Mouse (Mus musculus) left cerebral cortex, postnatal 14 days (tissue): ENCODE results near the gene Gm20388. TPM values are rescaled to one million over a fixed set of nuclear protein-coding genes. Genes with fewer than 3 reads are reported as not detected.
"Not testable (repeated sequence)": the region's sequence is repeated elsewhere in the genome, so short reads cannot be mapped to it uniquely, and the experiment has no call there.

Source experiments
- DNase-seq, 2 experiments: peaks; one replicate each; pipeline ENCODE4 v3.0.0; 2021 to 2022; ENCODE audit warnings: low spot score in 2 of 2, mixed read lengths in 1 of 2
- intact Hi-C: fragments of 180-260 bp; cut with DNase I; formaldehyde crosslinking; loops from one replicate; pipeline ENCODE4 v1.15.1; 2025
- total RNA-seq, 2 experiments: library from RNA; stranded (reverse); gene quantifications; 2 replicates each; pipeline ENCODE4 v1.2.3; 2021

The Gm20388 gene
- total RNA-seq, 2 experiments from 2014 or later, result 2.8 to 7.3 TPM

DNA sequence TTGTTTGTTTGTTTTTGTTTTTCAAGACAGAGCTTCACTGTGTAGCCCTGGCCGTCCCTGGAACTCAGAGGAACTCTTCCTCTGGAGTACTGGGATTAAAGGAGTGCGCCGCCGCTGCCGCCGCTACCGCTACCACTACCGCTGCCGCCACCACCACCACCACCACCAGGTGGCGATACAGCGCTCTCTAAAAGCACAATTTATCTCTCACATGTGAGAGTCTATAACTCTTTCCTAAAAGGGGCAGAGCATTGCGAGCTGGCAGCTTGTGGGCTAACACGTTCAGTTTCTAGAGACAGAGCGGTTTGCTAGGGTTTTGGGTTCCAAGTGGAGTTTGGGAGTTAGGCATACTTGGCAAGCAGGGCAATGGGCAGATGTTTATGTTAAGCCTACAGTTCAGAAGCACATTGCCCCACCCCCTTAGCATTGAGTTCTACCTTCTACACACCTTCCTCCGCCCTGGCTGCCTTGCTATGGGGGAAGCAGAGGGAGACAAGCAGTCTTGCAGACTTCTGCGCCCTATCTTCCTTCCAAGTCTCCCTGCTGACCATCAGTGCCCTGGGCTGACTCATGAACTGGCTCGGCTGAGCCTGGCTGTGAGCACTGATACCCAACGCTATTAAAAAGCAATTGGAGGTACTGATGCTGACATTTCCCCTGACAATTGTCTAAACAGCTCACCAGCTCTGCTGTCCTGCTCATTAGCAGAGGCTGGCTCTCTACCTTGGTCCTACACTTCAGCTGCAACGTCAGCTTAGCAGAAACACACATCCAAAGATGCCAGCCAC is 3718.5 kb downstream of the Gm20388 start:
- intact Hi-C loops, result no loop called here
- DNase-seq, result peak; percentile 81 to 85

DNA sequence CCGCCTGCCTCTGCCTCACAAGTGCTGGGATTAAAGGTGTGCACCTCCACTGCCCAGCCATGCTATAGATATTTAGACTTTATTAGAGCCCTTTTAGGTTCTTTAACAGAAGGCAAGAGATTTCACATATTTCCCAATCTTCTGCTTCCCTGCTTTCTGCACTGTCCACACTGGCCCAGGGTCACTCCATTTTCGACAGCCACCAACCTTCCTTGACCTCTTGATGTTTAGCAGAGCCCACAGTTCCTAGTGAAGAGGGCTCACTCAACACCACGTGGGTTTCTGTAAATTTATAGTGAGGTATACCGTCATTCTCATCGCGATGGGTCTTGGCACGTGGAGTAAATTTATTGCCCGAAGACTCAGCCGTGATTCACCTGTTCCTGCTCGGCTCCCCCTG is 3719.4 kb downstream of the Gm20388 start:
- DNase-seq, result no peak
- intact Hi-C loops, result no loop called here

DNA sequence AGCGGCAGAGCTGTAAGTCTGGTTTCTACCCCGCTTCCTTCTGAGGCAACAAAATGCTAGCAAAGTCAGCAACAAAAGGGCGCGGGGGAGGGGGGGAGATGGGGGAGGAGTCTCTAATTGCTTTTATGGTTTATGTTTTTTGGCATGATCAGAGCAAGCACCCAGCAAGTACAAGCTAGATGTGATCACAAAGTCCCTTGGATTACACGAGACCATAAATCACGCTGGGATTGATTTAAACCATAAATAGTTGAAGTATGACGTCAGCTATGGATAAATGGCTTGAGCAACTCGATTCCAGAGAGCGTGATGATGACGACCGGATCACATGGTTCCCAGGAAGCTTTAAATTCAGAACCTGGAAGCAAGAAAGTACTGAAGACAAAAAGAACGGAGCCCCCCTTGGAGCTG is 3720.2 kb downstream of the Gm20388 start:
- intact Hi-C loops, result no loop called here
- DNase-seq, result no peak

DNA sequence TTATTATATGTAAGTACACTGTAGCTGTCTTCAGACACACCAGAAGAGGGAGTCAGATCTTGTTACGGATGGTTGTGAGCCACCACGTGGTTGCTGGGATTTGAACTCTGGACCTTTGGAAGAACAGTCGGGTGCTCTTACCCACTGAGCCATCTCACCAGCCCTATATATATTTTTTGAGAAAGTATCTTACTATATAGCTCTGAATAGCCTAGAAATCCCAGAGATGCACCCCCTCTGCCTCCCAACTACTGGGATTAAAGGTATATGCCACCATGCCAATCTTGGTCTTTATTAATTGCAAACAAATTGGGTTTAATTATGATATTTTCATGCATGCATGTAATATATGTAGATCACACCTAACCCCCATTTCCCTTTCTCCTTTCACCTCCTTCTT is 3721.1 kb downstream of the Gm20388 start:
- DNase-seq, intact Hi-C loops: not testable (repeated sequence)

DNA sequence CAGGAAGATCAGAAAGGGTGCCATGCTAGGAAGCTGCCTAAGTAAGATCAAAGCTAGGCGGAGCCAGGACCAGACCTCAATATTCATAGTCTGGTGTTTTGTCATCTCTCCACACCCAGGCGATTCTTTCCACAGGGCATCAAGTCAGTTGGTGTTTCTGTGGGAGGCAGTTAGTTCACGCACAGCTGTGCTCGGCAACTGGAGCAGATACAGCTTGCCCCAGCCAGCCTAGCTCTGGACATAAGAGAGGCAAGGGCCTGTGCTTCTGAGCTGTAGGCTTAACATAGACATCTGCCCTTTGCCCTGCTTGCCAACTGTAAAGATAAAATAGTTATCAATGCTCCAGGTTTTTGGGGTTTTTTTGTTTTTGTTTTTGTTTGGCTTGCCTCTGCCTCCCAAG is 3721.6 kb downstream of the Gm20388 start:
- intact Hi-C loops, result no loop called here
- DNase-seq, result no peak

DNA sequence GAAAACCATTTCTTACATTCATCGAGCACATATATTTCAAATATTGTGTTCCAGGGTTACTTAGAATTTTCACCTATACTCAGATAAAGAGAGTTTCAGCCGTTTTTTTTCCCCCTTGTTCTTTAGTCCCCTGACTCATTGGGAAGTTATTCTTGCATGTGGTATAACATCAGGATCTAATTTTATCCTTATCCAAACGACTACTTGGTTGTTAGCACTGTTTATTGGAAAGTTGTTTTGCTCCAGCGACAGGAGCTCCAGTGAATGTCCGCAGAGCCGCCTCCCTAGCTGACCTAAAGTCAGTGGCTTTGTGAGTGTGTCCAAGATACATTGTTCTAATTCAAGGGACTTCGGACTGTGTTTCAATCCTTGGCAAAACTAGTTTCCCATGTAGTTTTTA is 3723.2 kb downstream of the Gm20388 start:
- intact Hi-C loops, result no loop called here
- DNase-seq, result no peak

DNA sequence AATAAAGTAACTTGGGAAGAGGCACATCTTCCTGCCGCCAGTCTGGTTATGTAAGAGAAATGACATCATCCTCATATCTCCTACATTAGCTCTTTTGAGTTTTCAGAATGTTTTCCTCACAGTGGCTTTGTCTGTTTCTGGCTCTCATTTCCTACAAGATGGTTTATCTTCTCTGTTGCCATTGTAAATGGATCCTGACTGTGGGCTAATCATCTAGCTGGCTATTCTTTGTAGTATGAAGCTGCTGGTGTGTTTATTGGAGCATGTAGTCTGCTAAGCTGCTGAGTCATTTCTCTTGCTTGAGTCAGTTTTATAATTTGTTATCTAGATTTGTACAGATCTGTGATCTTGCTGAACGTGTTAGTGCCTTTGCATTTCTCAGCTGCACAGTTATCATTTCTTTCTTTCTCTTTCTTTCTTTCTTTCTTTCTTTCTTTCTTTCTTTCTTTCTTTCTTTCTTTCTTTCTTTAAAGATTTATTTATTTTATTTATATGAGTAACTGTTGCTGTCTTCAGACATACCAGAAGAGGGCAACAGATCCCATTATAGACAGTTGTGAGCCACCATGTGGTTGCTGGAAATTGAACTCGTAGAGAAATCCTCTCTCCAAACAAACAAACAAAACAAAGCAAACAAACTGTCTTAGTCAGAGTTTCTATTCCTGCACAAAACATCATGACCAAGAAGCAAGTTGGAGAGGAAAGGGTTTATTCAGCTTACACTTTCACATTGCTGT is 3723.9 kb downstream of the Gm20388 start:
- DNase-seq, result no peak
- intact Hi-C loops, result no loop called here

DNA sequence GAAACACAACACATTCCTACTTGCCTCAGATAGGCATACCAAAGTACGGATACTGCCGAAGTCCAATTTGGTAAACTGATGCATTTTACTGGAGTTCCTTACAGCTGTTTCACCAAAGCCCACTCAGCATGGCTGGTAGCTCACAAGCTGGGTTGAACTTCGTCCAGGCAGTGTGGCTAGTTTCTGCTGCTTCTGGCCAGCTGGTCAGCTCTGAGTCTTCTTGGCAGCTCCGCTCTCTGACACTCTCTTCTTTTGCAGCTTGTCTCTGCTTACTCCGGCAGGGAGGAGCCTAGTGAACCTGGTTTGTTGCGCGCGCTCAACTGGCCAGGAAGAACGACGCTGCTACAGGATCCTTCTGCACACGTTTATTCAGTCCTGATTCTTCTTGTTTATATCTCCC is 3725.0 kb downstream of the Gm20388 start:
- no peak for DNase-seq
- intact Hi-C loops, result no loop called here

DNA sequence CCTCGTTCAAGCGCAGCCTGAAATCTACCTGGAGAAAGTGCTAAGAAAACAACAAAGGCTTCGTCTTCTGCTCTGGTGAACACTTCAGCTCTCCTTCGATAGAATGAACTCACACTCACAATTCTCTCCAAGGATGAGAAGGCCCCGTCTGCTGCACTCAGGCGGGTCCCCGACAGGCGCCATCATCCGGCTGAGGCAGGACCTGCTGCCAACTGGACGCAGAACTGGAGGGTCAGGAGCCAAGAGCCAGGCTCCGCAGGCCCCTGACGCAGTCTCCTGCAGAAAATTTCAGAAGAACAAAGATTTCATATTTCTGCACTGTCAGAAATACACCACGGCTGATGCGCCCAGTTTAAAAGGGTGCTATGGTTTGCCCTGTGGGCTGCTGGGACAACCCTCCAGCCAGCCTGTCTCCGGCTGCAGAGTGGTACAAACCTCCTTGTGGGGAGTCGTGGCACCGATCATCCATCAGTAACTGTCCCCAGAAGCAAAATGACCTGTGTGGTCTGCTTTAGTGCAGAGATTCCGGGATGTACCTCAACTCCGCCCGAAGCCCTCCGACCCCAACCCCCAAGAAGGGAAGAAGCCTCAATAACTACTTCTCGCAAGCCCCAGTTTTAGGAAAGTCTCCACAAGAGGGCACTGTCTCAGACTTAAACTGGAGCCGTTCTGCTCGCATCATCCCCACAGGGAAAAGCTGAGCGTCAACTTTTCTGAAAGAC is 3732.8 kb downstream of the Gm20388 start:
- peak; percentile 74 to 79 for DNase-seq
- intact Hi-C loops, result no loop called here

DNA sequence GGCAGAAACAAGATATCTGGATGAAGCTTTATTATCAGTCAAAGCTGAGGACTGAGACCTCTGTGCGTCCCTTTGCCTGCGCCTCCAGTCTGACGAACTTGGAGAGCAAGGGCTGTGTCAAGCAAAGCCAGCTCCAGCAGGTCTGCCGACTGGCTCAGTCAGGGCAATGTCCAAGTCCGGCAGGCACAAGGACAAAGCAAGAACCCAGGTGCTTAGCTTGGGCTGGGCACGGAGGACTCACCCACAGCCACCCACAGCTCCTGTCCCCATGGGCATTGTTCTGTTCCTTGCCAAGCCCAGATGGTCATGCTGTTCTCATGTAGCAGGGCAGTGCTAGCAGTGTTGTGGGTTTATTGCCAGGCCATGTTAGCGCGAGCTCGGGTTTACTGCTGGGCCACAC is 3734.6 kb downstream of the Gm20388 start:
- intact Hi-C loops, result no loop called here
- DNase-seq, result no peak

DNA sequence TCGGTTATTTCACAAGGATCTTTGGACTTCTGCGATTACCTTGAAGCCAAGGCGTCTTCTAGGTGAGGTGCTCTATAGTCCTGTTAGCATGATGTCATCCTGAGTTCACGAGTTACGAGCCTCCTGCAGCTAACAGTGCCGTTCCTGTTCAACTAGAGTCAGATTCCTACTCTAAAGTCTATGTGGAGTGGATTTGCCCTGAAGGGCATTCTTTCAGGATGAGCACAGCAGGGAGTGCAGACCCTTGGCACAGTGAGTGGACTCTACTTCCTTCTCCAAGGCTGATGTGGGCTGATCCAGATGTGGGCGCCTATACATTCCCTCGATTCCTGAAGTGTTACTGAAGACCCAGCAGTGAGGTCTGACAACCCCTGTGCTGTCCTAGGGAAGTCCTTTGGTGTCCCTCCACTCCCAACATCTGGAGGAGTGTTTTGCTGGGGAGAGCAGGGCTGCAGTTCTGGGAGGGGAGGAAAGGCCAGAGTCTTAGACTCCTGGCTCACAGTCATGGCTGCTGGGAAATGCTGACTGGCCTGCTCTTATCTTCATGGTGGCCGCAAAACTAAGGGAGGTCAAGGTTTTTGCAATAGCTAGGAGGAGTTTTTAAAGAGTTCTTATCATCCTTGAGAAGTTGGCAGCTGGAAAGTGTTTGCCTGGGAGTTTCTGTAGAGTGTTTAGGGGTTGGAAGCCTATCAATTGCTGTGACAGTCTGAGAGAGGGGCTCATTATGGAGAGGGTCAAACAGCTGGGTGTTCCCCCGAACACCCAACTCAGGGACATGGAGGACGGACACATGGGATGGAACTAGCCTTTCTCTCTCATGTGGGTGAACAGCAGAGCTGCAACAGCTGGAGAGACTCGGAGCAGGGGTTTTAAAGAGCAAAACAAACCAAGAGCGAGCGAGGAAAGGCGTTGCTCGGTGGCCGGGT is 3737.9 kb downstream of the Gm20388 start:
- intact Hi-C loops, result no loop called here
- no peak for DNase-seq

DNA sequence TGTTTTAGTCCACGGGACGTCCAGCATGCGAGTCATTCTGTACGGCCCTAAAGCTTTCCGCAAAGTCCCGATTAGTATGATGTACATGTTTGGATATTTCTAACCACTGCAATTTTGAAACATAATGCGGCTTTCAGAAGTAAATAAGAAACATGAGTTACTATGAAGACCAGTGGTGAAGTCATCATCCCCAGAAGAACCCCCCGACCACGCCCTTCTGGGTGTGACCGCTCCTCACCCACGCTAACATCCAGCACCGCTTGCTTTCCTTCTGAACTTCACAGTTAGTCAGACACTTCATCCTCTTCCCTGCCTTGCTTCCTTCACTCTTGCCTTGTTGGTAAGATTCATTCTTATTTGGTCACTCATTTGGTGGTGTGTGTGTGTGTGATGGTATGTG is 3738.8 kb downstream of the Gm20388 start:
- DNase-seq, result no peak
- intact Hi-C loops, result no loop called here

DNA sequence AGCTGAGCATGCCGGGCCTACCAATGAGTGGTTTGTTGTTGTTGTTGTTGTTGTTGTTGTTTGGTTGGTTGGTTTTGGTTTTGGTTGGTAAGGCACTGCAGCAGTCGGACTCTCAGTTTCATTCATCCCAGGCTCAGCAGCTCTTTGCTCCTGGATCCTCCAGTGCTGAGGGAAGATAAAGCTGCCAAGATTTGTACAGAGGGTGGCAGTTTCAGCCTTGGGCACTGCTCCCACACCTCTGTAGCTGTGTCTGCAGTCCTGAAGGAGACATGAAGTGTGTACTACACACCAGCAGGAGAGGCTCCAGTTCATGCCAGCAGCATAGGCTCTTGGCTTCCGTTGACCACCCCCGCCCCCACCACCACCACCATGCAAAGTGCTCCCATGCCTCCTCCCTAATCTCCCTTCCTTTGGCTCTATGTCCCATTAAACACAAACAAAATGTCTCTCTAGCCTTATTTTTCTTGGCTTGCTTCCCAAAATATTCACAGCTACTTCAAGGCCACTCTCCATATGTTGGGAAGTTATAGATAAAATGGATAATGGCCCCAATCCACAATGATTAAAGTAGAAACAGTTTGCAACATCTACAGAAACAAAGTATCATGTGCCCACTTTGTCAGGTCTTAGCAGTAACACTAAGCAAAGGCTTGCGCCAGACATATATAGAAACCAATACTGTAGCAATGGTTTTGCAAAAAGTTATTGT is 3740.9 kb downstream of the Gm20388 start:
- DNase-seq, result no peak
- intact Hi-C loops, result loop anchor here (2.0 to 5.0 kb wide), 2 partner anchors 116 to 133 kb away; no protein-coding TSS in a partner anchor

DNA sequence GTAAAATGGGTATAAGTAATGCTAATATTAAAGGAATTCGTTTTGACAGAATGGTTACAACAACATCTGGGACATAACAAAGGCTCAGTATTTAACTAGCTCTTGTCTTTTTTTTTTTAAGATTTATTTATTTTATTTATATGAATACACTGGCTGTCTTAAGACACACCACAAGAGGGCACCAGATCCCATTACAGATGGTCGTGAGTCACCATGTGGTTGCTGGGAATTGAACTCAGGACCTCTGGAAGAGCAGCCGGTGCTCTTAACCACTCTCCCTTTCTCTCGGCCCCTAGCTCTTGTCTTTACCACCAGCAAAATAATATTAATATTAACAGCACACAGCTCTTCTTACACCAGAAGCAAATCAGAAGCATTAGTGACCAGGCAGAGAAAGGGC is 3742.0 kb downstream of the Gm20388 start:
- DNase-seq, result no peak
- intact Hi-C loops, result loop anchor here (2.0 to 5.0 kb wide), 2 partner anchors 115 to 132 kb away; no protein-coding TSS in a partner anchor

DNA sequence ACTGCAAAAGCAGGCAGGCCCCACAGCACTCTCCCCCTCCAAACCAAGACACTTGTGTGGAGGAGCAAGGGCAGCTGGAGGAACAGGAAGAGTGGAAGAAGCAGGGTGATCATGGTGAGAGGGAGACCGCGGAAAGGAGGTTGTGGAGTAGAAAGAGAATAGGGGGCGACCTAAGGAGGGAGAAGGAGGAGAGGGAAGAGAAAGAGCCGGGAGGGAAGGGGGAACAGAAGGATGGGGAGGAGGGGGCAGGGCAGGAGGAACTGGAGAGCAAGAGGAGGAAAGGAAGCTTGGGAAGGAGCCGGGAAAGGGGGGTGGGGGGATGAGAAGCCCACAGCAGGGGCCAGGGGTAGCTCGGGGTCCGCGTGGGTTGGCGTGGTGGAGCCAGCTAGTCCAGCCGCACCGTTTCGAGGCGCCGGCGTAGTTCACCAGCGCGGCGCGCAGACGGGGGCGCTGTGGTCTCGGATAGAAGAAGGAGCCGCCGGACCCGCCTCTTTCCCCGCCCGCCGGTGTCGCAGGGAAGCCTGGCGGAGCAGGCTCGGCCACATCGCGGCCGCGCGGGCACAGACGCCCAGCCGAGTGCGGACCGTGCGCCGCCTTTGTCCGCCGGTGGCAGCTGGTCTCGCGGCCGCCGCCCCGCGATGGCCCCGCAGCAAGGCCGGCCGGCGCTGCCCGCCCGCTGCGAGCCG is 3742.8 kb downstream of the Gm20388 start, which contains the start of gene Rhou:
TSS of gene Rhou (plus strand) at position 622 of the 686 bp plus-strand sequence.
- DNase-seq, result peak; percentile 91 to 94
- intact Hi-C loops, result loop anchor here (2.0 to 5.0 kb wide), 2 partner anchors 114 to 131 kb away; no protein-coding TSS in a partner anchor

DNA sequence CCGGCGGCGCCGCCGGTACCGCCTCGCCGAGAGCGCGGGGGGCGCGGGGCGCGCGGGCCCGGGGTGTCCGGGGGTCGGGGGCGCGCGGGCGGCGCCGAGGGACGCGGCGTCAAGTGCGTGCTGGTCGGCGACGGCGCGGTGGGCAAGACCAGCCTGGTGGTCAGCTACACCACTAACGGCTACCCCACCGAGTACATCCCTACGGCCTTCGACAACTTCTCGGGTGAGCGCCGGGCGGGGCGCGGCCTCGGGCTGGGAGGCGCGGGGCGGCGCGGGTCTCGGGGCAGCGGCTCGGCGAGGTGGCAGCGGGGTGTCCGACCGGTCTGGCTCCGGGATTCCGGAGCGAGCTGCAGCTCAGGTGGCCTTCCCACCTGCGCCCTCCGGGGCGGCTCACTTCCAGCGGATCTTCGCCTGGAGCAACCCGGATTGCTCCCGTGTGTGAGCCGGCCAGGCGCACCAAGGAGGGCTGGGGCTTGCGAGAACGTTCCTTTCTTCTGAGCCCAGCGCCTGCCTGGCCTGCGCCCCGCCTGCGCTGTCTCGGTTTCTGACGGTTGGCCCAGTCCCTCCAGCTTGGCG is 3743.4 kb downstream of the Gm20388 start:
- intact Hi-C loops, result loop anchor here (2.0 to 5.0 kb wide), 3 partner anchors 75 to 131 kb away; no protein-coding TSS in a partner anchor
- DNase-seq, result peak in 1 of 2 experiments; percentile 59

DNA sequence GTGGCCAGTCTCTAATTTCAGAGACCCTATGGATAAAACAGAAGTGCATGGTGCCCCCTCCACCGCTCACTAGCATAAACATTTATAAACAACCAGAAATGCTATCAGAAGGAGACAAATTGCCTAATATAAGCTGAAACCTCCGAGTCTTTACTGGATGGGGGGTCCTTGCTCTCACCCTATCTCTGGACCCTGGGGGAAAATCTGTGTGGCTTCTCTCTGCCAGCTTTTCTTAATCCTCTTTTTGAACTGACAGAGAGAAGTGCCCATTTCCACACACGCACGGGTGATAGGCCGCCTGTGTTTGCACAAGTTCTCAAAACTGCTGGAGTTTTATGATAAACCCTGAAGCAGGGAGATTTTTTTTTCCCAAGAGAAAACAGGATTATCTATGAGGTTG is 3744.1 kb downstream of the Gm20388 start:
- intact Hi-C loops, result loop anchor here (2.0 to 5.0 kb wide), 2 partner anchors 74 to 113 kb away; no protein-coding TSS in a partner anchor

More for the DNA sequence above, 3744.1 kb downstream of the Gm20388 start:
- no peak for DNase-seq
